Comparison of ENCODE assay signal across 17 mouse cellular contexts in genomic region chr1:190154292-190154691, GRCm38 (mm10).
"Had no signal": no experiment of that assay in that cellular context is flagged by ENCODE, and none has a peak within 500 bp of the region (broad histone marks: within the 10 kb centered on the region; RNA-seq: fewer than 3 reads in every experiment).

No protein-coding gene starts in this region.

- H3K4me1 ChIP-seq: megakaryocyte, embryonic 14.5 days had no signal

- H3K9me3 ChIP-seq: kidney, embryonic 15.5 days; limb, embryonic 13.5 days; megakaryocyte, embryonic 14.5 days; midbrain, embryonic 13.5 days had no signal

- H3K9ac ChIP-seq: kidney, embryonic 15.5 days; limb, embryonic 13.5 days; liver, embryonic 14.5 days; midbrain, embryonic 13.5 days had no signal

- H3K36me3 ChIP-seq: kidney, embryonic 15.5 days; limb, embryonic 13.5 days; midbrain, embryonic 13.5 days had no signal

- H3K4me3 ChIP-seq: kidney, embryonic 15.5 days; limb, embryonic 13.5 days; megakaryocyte, embryonic 14.5 days; midbrain, embryonic 13.5 days; myocyte had no signal

- ATAC-seq: intestine, embryonic 16.5 days; midbrain, embryonic 13.5 days had no signal

- H3K4me2 ChIP-seq: kidney, embryonic 15.5 days; limb, embryonic 13.5 days; midbrain, embryonic 13.5 days had no signal

- H3K27ac ChIP-seq: kidney, embryonic 15.5 days; limb, embryonic 13.5 days; liver, embryonic 14.5 days; macrophage; midbrain, embryonic 13.5 days had no signal

- DNase-seq: kidney, adult 2 months; kidney, postnatal 14 days; layer of hippocampus, adult 9-11 months; layer of hippocampus, postnatal 36 days; lung, adult 2 months; lung, postnatal 10 days; spleen, adult 18-20 months; thymus, adult 18-20 months; thymus, postnatal 14 days had no signal
